Mouse (Mus musculus) E14TG2a.4 (cell line): Measurements from ENCODE around the gene Map6.

ENCODE experiments used
- CTCF ChIP-seq: conservative IDR thresholded peaks from 2 replicates; pipeline ENCODE4 v1.5.1; 2014; ENCODE audit warnings: low read length
- NANOG ChIP-seq: IDR thresholded peaks from 2 replicates; pipeline ENCODE4 v1.6.1; 2014; ENCODE audit warnings: borderline replicate concordance, low read length, mixed read lengths

DNA sequence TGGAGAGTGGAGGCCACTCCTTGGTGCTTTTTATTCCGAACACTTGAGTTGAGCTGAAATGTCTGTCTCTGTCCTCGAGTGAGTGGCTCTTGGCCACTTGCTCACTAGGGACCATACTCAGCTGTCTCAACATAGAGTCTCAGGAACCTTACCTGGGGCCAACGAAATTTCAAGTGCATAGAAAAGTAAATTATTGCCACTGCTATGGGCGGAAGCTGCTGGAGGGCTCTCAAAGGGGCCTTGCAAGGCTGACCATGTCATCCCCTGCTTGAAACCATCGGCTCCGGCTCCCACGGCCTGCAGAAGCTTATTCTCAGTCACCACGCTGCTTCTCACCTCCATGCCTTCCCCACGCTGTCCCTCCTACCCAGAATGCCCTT, 56.1 kb downstream of the Map6 start:
- no peak for TF ChIP-seq CTCF
- TF ChIP-seq NANOG = no peak
